Mouse (Mus musculus) adrenal gland, postnatal 10 days (tissue): ENCODE results near the gene Ostf1. TPM values are rescaled to one million over a fixed set of nuclear protein-coding genes. Genes with fewer than 3 reads are reported as not detected.
A peak's percentile ranks its signal among the peaks of the same experiment; 100 is the strongest.
"Not testable (repeated sequence)": the region's sequence is repeated elsewhere in the genome, so short reads cannot be mapped to it uniquely, and the experiment has no call there.

Experiments used
- DNase-seq: peaks from one replicate; pipeline ENCODE4 v3.0.0; 2021; ENCODE audit warnings: mixed read lengths
- total RNA-seq, 2 experiments: library from RNA; stranded (reverse); gene quantifications; 2 replicates each; pipeline ENCODE4 v1.2.3; 2021

Ostf1 gene
- total RNA-seq, 2 experiments from 2014 or later = 90.4 to 91.2 TPM

GRCm38 (mm10) chr19:18598265-18598926, 33.2 kb downstream of the Ostf1 start:
- no peak for DNase-seq

GRCm38 (mm10) chr19:18597772-18598171, 33.9 kb downstream of the Ostf1 start:
- no peak for DNase-seq

GRCm38 (mm10) chr19:18596876-18597275, 34.7 kb downstream of the Ostf1 start:
- DNase-seq = no peak

- no peak for DNase-seq
Observed at GRCm38 (mm10) chr19:18593722-18594121, 37.9 kb downstream of the Ostf1 start.

GRCm38 (mm10) chr19:18592919-18593318, 38.7 kb downstream of the Ostf1 start:
- DNase-seq = no peak

GRCm38 (mm10) chr19:18590942-18591354, 40.7 kb downstream of the Ostf1 start:
- DNase-seq = no peak

- no peak for DNase-seq
Observed at GRCm38 (mm10) chr19:18590234-18590633, 41.4 kb downstream of the Ostf1 start.

GRCm38 (mm10) chr19:18589276-18589675, 42.3 kb downstream of the Ostf1 start:
- DNase-seq = no peak

GRCm38 (mm10) chr19:18588801-18589200, 42.8 kb downstream of the Ostf1 start:
- DNase-seq = not testable (repeated sequence)

- no peak for DNase-seq
Observed at GRCm38 (mm10) chr19:18588243-18588642, 43.4 kb downstream of the Ostf1 start.

GRCm38 (mm10) chr19:18587118-18587517, 44.5 kb downstream of the Ostf1 start:
- DNase-seq = no peak

- DNase-seq = no peak
Observed at GRCm38 (mm10) chr19:18584621-18585020, 47.0 kb downstream of the Ostf1 start.

GRCm38 (mm10) chr19:18583706-18584105, 47.9 kb downstream of the Ostf1 start:
- no peak for DNase-seq

- DNase-seq = no peak
Observed at GRCm38 (mm10) chr19:18582887-18583286, 48.7 kb downstream of the Ostf1 start.

GRCm38 (mm10) chr19:18582226-18582625, 49.4 kb downstream of the Ostf1 start:
- no peak for DNase-seq

- DNase-seq = no peak
Observed at GRCm38 (mm10) chr19:18581046-18581445, 50.6 kb downstream of the Ostf1 start.

GRCm38 (mm10) chr19:18579012-18579358, 52.6 kb downstream of the Ostf1 start:
- DNase-seq = no peak

- no peak for DNase-seq
Observed at GRCm38 (mm10) chr19:18578216-18579011, 53.2 kb downstream of the Ostf1 start.

GRCm38 (mm10) chr19:18577348-18577747, 54.3 kb downstream of the Ostf1 start:
- no peak for DNase-seq

GRCm38 (mm10) chr19:18575891-18576290, 55.7 kb downstream of the Ostf1 start:
- no peak for DNase-seq

- DNase-seq = no peak
Observed at GRCm38 (mm10) chr19:18573907-18574306, 57.7 kb downstream of the Ostf1 start.

GRCm38 (mm10) chr19:18573443-18573842, 58.2 kb downstream of the Ostf1 start:
- no peak for DNase-seq

GRCm38 (mm10) chr19:18569496-18569895, 62.1 kb downstream of the Ostf1 start:
- peak; percentile 54 for DNase-seq
